Mouse (Mus musculus): ENCODE measurements around the gene Elf4. TPM values are rescaled to one million over a fixed set of nuclear protein-coding genes. Genes with fewer than 3 reads are reported as not detected.
A peak's percentile ranks its signal among the peaks of the same experiment; 100 is the strongest.

Elf4 gene
- polyA plus RNA-seq, 1 experiment from 2014 or later: 4.1 TPM

DNA sequence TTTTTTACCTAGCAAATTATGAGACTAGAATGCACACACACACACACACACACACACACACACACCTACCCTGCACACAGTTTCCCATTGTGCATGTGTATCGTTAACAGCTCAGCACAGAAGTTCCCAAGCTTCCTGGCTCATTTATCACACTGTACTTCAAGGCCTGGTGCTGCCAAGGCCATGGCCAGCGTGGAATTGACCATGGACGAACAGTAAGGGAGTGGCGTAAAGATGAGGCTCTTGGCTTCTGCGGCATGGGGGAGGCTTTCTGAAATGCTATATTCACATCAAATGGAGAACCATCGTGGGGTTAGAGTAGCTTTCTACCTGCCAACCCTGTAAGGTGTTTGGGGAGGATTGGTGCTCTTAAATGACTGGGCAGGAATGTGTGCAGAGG, 1.5 kb upstream of the Elf4 start:
- 89% methylated on average over 6 of the region's 6 CpGs for WGBS
- no peaks in the 10 kb centered on the region for H3K9me3 ChIP-seq (ENCODE audit: control insufficient read depth, low read length)

GRCm38 (mm10) chrX:48463636-48464035, 704 bp upstream of the Elf4 start:
- Histone ChIP-seq H3K27ac (replicated peaks) (no peak overlapping the region), H3K27me3 (ENCODE audit: control insufficient read depth, insufficient read depth, low read length) (no peaks in the 10 kb centered on the region), H3K4me3 (ENCODE audit: low read depth, low read length) (no peak overlapping the region), H3K9me3 (ENCODE audit: control insufficient read depth, low read length) (no peaks in the 10 kb centered on the region), H3K4me1 (replicated peaks; ENCODE audit: control insufficient read depth, insufficient read depth) (no peaks in the 10 kb centered on the region), H3K4me2 (replicated peaks; ENCODE audit: low read depth) (no peak overlapping the region), H3K9ac (ENCODE audit: low read length) (no peak overlapping the region), H3K36me3 (ENCODE audit: control insufficient read depth, insufficient read depth, low read length) (no peaks in the 10 kb centered on the region)
- TF ChIP-seq EP300 (optimal IDR thresholded peaks at IDR 0.05) (no peak), CTCF (IDR thresholded peaks at IDR 0.05; ENCODE audit: low read depth) (no peak)
- DNase-seq (ENCODE audit: low spot score): no peak
- ATAC-seq (ENCODE audit: low FRiP score, low TSS enrichment): no peak
- WGBS: 92% methylated on average over 4 of the region's 4 CpGs

More for the DNA sequence above, 1.5 kb upstream of the Elf4 start:
- no peaks in the 10 kb centered on the region for H3K4me1 ChIP-seq (replicated peaks; ENCODE audit: control insufficient read depth, insufficient read depth)
- no peak for TF ChIP-seq EP300 (optimal IDR thresholded peaks at IDR 0.05)
- no peak for TF ChIP-seq CTCF (IDR thresholded peaks at IDR 0.05; ENCODE audit: low read depth)
- DNase-seq (ENCODE audit: low spot score) (no peak), ATAC-seq (ENCODE audit: low FRiP score, low TSS enrichment) (no peak)
- no peaks in the 10 kb centered on the region for H3K27me3 ChIP-seq (ENCODE audit: control insufficient read depth, insufficient read depth, low read length)
- no peak overlapping the region for H3K4me2 ChIP-seq (replicated peaks; ENCODE audit: low read depth)
- no peak overlapping the region for H3K4me3 ChIP-seq (ENCODE audit: low read depth, low read length)
- no peak overlapping the region for H3K27ac ChIP-seq (replicated peaks)
- no peak overlapping the region for H3K9ac ChIP-seq (ENCODE audit: low read length)
- no peaks in the 10 kb centered on the region for H3K36me3 ChIP-seq (ENCODE audit: control insufficient read depth, insufficient read depth, low read length)

DNA sequence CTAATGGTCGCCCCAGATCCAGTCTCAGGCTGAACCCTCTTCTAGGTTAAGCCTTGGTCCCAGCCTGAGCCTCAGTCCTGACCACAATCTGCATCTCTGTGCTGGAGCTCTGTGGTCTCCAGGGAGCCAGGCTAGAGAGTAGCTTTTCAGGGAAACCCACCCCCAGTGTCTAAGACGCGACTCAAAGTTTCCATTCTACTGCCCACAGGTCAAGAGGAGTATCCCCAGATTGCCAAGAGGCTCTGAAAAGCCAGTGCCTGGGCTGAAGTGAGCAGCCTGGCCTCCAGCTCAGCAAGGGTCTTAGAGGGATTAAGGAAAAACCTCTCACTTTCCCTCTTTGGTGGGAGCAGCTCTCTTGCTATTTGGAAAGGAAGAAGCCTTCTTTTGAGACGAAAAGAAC, 635 bp downstream of the Elf4 start:
- Histone ChIP-seq H3K9ac (ENCODE audit: low read length) (peak overlapping the region; percentile 41; the same call in 1 of the 2 replicates), H3K9me3 (ENCODE audit: control insufficient read depth, low read length) (no peaks in the 10 kb centered on the region), H3K4me3 (ENCODE audit: low read depth, low read length) (peak overlapping the region; percentile 35), H3K4me2 (replicated peaks; ENCODE audit: low read depth) (peak overlapping the region; percentile 59), H3K4me1 (replicated peaks; ENCODE audit: control insufficient read depth, insufficient read depth) (no peaks in the 10 kb centered on the region), H3K36me3 (ENCODE audit: control insufficient read depth, insufficient read depth, low read length) (no peaks in the 10 kb centered on the region), H3K27me3 (ENCODE audit: control insufficient read depth, insufficient read depth, low read length) (no peaks in the 10 kb centered on the region), H3K27ac (replicated peaks) (no peak overlapping the region)
- 29% methylated on average over 4 of the region's 4 CpGs for WGBS
- TF ChIP-seq CTCF (IDR thresholded peaks at IDR 0.05; ENCODE audit: low read depth): no peak
- ATAC-seq (ENCODE audit: low FRiP score, low TSS enrichment): no peak
- no peak for DNase-seq (ENCODE audit: low spot score)

- H3K9ac ChIP-seq (ENCODE audit: low read length): no peak overlapping the region
- no peak for DNase-seq (ENCODE audit: low spot score)
- H3K9me3 ChIP-seq (ENCODE audit: control insufficient read depth, low read length): no peaks in the 10 kb centered on the region
- WGBS: 50% methylated on average over 4 of the region's 4 CpGs
- no peak for ATAC-seq (ENCODE audit: low FRiP score, low TSS enrichment)
- TF ChIP-seq EP300 (optimal IDR thresholded peaks at IDR 0.05) (no peak), CTCF (IDR thresholded peaks at IDR 0.05; ENCODE audit: low read depth) (no peak)
- H3K4me1 ChIP-seq (replicated peaks; ENCODE audit: control insufficient read depth, insufficient read depth): no peaks in the 10 kb centered on the region
- H3K27me3 ChIP-seq (ENCODE audit: control insufficient read depth, insufficient read depth, low read length): no peaks in the 10 kb centered on the region
- H3K27ac ChIP-seq (replicated peaks): no peak overlapping the region
- no peak overlapping the region for H3K4me3 ChIP-seq (ENCODE audit: low read depth, low read length)
- no peaks in the 10 kb centered on the region for H3K36me3 ChIP-seq (ENCODE audit: control insufficient read depth, insufficient read depth, low read length)
- no peak overlapping the region for H3K4me2 ChIP-seq (replicated peaks; ENCODE audit: low read depth)
Measured at GRCm38 (mm10) chrX:48461006-48461405, 1.9 kb downstream of the Elf4 start.

DNA sequence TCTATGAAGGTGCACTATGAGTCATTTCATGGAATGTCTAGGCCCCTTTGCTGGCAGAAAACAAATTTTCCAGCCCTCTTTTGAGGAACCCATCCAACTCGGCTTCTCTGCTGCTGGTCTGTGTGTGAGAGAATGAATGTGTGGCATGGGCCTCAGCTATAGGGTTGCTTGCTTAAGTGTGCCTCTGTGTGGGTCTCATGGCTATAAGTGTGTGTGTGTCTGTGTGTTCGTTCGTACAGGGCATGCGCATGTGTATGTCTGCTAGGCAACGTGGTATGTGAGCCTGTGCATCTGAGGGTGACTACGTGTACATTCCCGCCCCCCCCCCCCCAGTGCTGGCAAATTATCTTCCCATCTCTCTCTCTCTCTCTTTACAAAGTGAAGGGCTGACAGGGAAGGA, 2.4 kb downstream of the Elf4 start:
- no peak for ATAC-seq (ENCODE audit: low FRiP score, low TSS enrichment)
- Histone ChIP-seq H3K9ac (ENCODE audit: low read length) (no peak overlapping the region), H3K27me3 (ENCODE audit: control insufficient read depth, insufficient read depth, low read length) (no peaks in the 10 kb centered on the region), H3K36me3 (ENCODE audit: control insufficient read depth, insufficient read depth, low read length) (no peaks in the 10 kb centered on the region), H3K4me2 (replicated peaks; ENCODE audit: low read depth) (no peak overlapping the region), H3K4me3 (ENCODE audit: low read depth, low read length) (no peak overlapping the region), H3K4me1 (replicated peaks; ENCODE audit: control insufficient read depth, insufficient read depth) (no peaks in the 10 kb centered on the region), H3K9me3 (ENCODE audit: control insufficient read depth, low read length) (no peaks in the 10 kb centered on the region), H3K27ac (replicated peaks) (no peak overlapping the region)
- no peak for DNase-seq (ENCODE audit: low spot score)
- WGBS: 67% methylated on average over 7 of the region's 7 CpGs
- no peak for TF ChIP-seq EP300 (optimal IDR thresholded peaks at IDR 0.05)
- no peak for TF ChIP-seq CTCF (IDR thresholded peaks at IDR 0.05; ENCODE audit: low read depth)

GRCm38 (mm10) chrX:48456956-48457355, 6.0 kb downstream of the Elf4 start:
- no peak for ATAC-seq (ENCODE audit: low FRiP score, low TSS enrichment)
- H3K9ac ChIP-seq (ENCODE audit: low read length): no peak overlapping the region
- no peak overlapping the region for H3K4me2 ChIP-seq (replicated peaks; ENCODE audit: low read depth)
- no peak for DNase-seq (ENCODE audit: low spot score)
- H3K27ac ChIP-seq (replicated peaks): no peak overlapping the region
- no peaks in the 10 kb centered on the region for H3K27me3 ChIP-seq (ENCODE audit: control insufficient read depth, insufficient read depth, low read length)
- H3K4me3 ChIP-seq (ENCODE audit: low read depth, low read length): no peak overlapping the region
- H3K36me3 ChIP-seq (ENCODE audit: control insufficient read depth, insufficient read depth, low read length): no peaks in the 10 kb centered on the region
- H3K4me1 ChIP-seq (replicated peaks; ENCODE audit: control insufficient read depth, insufficient read depth): no peaks in the 10 kb centered on the region
- no peaks in the 10 kb centered on the region for H3K9me3 ChIP-seq (ENCODE audit: control insufficient read depth, low read length)
- WGBS: 65% methylated on average over 6 of the region's 6 CpGs
- no peak for TF ChIP-seq EP300 (optimal IDR thresholded peaks at IDR 0.05)
- no peak for TF ChIP-seq CTCF (IDR thresholded peaks at IDR 0.05; ENCODE audit: low read depth)

All from stomach, postnatal 0 days (tissue).